Mouse (Mus musculus): ENCODE measurements around the gene Nckap1l. TPM values are rescaled to one million over a fixed set of nuclear protein-coding genes. Genes with fewer than 3 reads are reported as not detected.
"Not testable (repeated sequence)": the region's sequence is repeated elsewhere in the genome, so short reads cannot be mapped to it uniquely, and the experiment has no call there.

The Nckap1l gene
- 1 to 10 TPM; 7.0 to 7.3 TPM for total RNA-seq (2021)

- DNase-seq = peak; percentile 4 to 27
Measured at GRCm38 (mm10) chr15:103453551-103454218, at the start of gene Nckap1l. Nckap1l (plus strand) TSS chr15:103453794.

- not testable (repeated sequence) for DNase-seq
Measured at GRCm38 (mm10) chr15:103405586-103405985, 48.0 kb upstream of the Nckap1l start.

- DNase-seq = no peak
Measured at GRCm38 (mm10) chr15:103427017-103427416, 26.6 kb upstream of the Nckap1l start.

GRCm38 (mm10) chr15:103430241-103430640, 23.4 kb upstream of the Nckap1l start, which contains the start of gene Gtsf1:
Gtsf1 (minus strand) TSS chr15:103430470.
- DNase-seq = no peak

- not testable (repeated sequence) for DNase-seq
Measured at GRCm38 (mm10) chr15:103445966-103446365, 7.6 kb upstream of the Nckap1l start.

GRCm38 (mm10) chr15:103448369-103448768, 5.2 kb upstream of the Nckap1l start, which contains the start of gene Gtsf2:
Gtsf2 (minus strand) TSS chr15:103448469.
- DNase-seq = no peak

- no peak for DNase-seq
Measured at GRCm38 (mm10) chr15:103454449-103454848, 855 bp downstream of the Nckap1l start.

- DNase-seq = no peak
Measured at GRCm38 (mm10) chr15:103462539-103463261, 9.1 kb downstream of the Nckap1l start.

GRCm38 (mm10) chr15:103471488-103472194, 18.0 kb downstream of the Nckap1l start:
- no peak for DNase-seq

GRCm38 (mm10) chr15:103472265-103472664, 18.7 kb downstream of the Nckap1l start:
- DNase-seq = no peak

GRCm38 (mm10) chr15:103473182-103473581, 19.6 kb downstream of the Nckap1l start:
- DNase-seq = no peak

- DNase-seq = no peak
Measured at GRCm38 (mm10) chr15:103473769-103474168, 20.2 kb downstream of the Nckap1l start.

- no peak for DNase-seq
Measured at GRCm38 (mm10) chr15:103479080-103479606, 25.5 kb downstream of the Nckap1l start.

- no peak for DNase-seq
Measured at GRCm38 (mm10) chr15:103480129-103480528, 26.5 kb downstream of the Nckap1l start.

- no peak for DNase-seq
Measured at GRCm38 (mm10) chr15:103482488-103482887, 28.9 kb downstream of the Nckap1l start.

- no peak for DNase-seq
Measured at GRCm38 (mm10) chr15:103484490-103484889, 30.9 kb downstream of the Nckap1l start.

- DNase-seq = no peak
Measured at GRCm38 (mm10) chr15:103485106-103485505, 31.5 kb downstream of the Nckap1l start.

- no peak for DNase-seq
Measured at GRCm38 (mm10) chr15:103486658-103487057, 33.1 kb downstream of the Nckap1l start.

GRCm38 (mm10) chr15:103488336-103488735, 34.7 kb downstream of the Nckap1l start:
- DNase-seq = no peak

GRCm38 (mm10) chr15:103496204-103497140, 42.9 kb downstream of the Nckap1l start:
- no peak for DNase-seq

GRCm38 (mm10) chr15:103498157-103498556, 44.6 kb downstream of the Nckap1l start:
- DNase-seq = no peak

GRCm38 (mm10) chr15:103500723-103501122, 47.1 kb downstream of the Nckap1l start:
- DNase-seq = no peak
